Mouse (Mus musculus): ENCODE results near the gene Btbd9.

Gene Btbd9

DNA sequence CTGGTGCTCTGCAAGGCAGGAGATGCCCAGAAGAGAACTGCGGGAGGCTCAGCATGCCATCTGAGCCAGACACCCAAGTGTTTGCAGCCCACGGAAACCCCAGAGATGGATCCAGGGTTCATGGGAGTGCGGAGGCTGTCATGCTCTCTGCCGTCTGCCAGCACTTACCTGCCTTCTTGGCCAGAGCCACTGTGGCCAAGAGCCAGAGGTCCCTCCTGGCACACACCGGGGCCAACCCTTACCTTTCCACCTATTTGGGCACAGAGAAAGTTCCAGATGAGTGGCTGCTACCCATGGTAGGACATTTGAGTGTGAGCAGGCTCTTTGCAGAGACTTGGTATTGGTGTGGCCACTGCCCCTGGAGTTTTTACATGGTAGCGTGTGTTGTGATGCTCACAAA lies 365.4 kb downstream of the Btbd9 start:
- no peak for DNase-seq (ENCODE audit: low spot score in 2 of 2)

DNA sequence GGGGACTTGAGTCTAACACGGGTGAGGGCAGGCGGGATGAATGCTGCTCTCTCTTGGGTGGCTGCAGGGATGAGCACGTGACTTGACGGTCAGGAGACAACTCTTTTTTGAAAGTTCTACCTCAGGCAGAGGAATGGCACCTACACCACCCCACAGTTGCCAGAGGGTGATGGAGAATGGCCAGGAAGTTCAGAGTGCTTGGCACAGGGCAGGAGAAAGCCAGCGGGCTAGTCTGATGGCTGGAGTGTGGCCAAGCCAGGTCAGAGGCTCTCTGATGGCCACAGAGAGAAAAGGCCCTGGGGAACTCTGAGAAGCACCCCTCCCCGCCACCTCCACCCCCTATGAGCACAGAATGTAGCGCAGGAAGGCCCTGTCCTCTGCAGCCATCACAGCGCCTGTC lies 366.0 kb downstream of the Btbd9 start:
- no peak for DNase-seq (ENCODE audit: low spot score in 2 of 2)

DNA sequence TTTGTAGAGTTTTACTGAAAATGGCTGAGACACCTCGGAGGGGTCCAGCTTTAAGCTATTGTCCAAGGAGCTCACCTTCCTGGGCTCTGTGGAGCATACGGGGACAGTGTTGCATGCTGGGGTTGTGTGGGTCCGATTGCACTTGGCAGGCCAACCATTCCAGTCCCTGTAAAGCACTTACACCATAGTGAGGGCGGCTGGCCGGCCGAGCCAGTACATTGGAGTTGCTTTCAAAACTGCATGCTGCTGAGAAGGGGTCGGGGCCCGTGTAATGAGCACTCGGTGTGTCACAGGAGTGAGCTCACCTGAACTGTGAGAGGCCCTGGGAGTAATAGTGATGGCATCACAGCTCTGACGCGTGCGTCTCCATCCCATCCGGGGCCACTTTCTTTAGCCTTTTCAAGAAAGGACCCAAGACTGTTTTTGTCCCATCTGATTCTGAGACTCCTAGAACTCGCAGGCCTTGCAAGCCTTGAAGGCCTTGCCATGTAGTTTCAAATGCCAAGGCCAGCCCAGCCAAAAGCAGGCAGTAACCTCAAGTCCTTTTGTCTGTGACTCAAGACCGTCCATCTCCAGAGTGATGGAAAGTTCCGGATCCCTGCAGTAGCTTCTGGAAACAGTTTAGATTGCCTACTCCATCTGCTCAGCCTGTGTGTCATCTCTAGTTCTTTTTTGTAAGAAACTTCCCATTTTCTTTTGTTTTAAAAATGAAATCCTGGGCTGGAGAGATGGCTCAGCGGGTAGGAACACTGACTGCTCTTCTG lies 371.0 kb downstream of the Btbd9 start:
- DNase-seq (ENCODE audit: low spot score in 2 of 2): no peak

DNA sequence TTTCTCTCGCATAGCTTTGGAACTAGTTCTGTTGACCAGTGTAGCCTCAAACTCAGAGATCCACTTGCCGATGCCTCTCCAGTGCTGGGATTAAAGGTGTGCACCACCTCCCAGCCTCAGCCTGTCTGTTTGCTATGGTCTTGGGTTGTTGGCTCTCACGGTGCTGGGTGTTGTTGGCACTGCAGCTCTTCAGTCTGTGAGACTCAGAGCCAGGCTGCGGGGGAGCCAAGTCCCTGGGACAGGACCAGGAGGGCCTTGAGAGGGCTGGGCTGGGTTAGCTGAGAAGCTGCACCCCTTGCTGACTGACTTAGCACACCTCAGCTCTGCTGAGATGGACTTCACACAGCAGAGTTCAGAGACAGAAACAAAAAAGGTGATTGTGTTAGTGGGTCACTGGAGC lies 376.0 kb downstream of the Btbd9 start:
- DNase-seq (ENCODE audit: low spot score in 2 of 2): no peak

DNA sequence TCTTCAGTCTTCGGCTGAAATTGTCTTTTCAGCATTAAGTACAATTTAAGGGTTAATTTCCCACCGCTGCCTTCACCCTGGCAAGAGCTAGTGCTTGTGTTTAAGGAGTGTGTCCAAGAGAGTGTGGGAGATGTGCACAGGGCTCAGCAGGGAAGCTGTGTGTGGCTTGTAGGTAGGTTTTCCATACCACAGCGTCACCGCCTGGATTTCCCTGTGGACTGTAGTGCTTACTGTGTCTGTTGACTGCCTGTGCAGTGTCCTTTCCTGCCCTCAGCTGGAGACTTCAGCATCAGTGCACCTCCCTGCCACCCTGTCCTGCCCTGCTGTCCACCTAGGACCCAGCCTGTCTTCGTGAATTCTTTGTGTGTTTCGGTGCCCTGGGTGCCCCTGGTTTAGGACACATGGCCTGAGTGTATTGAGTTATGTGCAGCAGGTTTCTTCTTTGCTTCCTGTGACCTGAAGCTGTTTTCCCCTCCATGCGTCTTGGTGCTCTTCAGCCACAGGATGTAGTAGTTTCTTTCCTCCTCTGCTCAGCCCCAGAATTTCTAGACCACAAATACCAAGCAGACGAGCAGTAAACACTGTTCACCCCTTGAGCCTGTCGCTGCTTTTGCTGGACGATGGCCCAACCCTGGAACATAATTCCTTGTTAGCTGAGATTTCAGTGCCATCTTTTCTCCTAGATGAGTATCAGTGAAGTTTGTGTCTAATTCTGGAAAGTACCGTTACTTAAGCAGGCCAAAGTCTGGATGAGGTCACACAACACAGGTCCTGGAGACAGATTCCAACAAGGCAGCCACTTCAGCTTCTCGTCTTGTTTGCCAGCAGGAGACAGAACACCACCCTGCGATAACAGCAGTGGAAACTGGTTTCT lies 376.7 kb downstream of the Btbd9 start:
- DNase-seq (ENCODE audit: low spot score in 2 of 2): no peak

DNA sequence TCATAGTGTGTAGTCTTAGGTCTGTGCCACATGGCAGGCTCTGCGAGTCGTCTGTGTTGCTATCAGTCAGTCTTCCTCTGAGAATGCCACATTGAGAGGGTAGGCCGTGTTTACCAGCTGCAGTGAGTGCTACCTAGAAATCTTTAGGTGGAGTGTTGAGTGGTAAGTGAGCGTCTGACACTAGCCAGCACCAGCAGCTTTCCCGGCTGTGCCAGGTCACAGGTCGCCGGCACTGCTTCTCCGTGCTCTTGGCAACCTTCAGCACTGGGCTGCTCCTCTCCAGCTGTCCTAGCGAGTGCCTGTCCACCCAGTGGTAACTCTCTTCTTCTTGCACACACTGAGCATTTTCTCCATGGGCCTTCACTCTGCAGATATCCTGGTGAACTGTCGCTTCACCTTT lies 377.9 kb downstream of the Btbd9 start:
- DNase-seq (ENCODE audit: low spot score in 2 of 2): no peak

DNA sequence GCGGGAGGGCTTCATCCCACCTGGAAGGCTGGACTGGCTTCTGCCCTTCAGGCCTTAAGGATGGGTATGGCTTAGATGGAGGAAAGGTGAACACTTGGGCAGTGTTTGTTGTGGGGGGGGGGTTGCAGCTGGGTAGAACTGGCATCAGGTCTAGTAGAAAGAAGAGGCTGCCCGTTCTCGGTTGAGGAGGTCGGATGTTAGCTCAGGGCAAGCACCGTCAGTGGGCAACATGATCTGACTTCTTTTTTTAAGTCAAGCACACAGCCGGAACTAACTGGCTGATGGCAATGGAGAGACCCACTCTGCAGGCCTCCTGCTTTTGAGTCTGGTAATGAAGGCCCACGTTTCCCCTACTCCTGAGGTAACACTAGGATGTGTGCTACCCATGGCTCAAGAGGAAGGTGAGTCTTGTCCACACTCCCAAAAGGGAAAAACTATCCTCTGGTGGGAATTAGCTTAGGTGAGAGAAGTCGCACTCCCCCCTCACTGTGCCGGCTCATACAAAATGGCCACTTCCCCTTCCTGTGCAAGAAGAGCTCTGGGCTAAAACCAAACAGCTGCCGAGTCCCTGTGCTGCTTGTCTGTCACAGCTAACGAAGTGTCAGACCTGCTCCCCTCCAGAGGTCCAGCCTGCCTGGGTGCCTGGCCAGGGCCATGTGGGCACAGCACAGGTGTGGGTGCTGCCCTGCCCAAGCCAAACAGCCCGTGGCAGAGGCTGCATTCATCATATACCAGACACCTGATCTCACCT lies 378.8 kb downstream of the Btbd9 start:
- DNase-seq (ENCODE audit: low spot score in 2 of 2): no peak

DNA sequence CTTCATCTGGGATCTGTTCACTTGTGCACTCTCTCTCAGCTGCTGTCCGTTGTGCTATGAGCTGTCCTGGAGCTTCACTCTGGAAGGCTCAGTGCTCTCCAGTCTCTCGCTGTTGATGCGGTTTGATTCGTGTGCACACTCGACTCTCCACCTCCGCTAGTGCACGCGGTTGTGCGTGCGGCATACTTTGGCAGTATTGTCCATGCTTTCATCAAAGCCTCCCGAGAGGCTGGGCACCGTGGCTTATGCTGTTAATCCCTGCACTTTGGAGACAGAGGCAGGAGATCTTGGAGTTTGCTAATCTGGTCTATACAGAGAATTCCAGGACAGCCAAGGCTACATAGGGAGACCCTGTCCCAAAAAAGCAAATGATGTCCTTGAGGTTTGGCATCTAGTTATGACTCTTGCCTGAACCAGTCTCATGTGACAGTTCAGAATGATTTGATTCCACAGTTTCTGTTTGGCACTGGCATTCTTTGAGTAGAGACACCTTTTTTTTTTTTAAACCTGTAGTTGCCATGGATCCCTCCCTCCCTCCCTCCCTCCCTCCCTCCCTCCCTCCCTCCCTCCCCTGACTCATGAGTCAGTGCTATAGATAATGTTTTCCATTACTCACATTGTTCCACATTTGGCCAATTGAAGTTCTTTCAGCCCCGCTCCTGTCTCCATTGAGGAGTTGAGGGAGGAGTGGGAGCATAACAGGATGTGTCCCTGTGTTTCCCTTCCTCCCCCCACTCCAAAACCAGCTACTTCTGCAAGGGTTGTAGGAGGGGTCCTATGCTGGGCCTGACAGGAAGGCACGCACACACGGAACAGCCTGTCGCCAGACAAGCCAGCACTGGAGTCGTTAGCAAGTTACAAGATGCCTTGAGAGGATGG lies 379.6 kb downstream of the Btbd9 start:
- DNase-seq (ENCODE audit: low spot score in 2 of 2): peak in 1 of 2 experiments; percentile 24

DNA sequence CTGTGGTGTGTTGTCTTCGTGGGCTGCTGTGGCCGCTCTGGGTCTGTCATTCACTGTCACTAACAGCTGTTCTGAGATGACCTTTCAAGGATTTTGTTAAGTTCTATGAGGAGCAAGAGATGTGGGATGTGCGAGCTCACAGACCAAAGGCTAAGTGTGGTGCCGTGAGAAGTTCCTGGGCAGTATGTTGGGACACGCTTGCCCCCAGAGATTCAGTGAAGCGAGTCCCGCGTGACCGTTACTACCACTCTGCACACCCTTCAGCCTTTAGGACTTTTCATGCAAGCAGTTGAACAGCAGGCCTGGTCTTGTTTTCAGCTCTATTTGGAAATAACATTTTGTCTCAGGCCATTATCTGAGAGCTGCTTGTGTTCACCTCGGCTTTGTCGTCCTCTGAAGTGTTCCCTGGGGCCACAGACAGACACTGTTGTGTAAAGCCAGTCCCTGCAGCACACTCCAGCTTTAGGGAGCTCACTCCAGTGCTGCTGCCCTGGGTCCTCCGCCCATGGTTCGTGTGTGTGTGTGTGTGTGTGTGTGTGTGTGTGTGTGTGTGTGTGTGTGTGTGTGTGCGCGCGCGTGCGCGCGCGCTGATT lies 380.6 kb downstream of the Btbd9 start:
- DNase-seq (ENCODE audit: low spot score in 2 of 2): no peak

DNA sequence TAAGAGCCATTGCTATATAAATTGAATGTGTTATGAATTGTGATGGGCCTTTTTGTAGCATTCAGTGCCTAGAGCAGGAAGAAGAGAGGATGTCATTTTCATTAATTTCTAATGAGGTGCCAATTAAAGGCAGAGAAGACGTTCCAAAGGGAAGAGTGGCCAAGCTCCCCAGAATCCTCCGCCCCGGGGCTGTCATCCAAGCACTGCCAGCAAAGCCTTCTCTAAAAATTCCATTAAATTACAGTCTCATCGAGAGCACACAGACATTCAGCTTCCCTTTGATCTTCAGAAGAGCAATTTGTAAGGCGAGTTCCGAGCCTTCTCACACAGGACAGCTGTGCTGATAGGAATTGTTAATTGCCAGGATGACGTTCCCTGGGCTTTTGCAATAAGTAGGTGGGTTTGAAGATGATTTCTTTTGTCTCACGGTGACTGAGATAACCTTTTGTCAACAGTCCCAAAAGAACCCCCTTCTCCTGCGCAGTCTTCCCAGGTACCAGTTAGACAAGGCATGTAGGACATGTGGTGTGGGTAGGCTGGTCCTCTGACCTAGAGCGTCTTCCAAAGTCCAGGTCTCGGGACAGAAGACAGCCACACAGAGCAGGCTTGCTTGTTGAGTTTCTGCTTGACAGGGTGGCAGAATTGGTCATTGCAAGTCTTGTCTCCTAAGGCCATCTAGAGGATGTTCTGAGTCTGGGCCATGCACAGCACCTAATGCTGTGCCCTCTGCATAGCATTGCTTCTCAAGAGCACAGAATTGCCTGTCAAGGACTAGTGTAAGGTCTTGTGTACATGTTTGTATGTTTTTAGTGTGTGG lies 381.5 kb downstream of the Btbd9 start:
- DNase-seq (ENCODE audit: low spot score in 2 of 2): peak in 1 of 2 experiments; percentile 17

DNA sequence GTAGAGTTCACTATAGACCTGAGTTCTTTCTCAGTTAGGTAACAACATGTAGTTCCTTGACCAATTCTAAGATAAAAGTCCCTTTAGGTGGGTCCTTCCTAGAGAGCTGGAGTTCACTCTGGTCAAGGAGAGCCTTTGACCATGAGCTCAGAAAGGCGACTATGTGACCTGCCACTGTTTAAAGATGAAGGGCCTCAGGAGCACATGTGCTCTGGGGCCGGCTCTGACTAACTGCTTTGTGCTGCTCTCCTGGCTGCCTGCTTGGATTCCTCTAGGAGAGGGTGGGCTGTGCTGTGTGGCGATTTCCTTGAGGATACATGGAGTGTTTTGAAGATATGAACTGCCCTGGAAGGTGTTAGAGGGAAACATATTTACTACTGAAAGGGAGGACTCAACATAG lies 382.2 kb downstream of the Btbd9 start:
- DNase-seq (ENCODE audit: low spot score in 2 of 2): peak in 1 of 2 experiments; percentile 3

DNA sequence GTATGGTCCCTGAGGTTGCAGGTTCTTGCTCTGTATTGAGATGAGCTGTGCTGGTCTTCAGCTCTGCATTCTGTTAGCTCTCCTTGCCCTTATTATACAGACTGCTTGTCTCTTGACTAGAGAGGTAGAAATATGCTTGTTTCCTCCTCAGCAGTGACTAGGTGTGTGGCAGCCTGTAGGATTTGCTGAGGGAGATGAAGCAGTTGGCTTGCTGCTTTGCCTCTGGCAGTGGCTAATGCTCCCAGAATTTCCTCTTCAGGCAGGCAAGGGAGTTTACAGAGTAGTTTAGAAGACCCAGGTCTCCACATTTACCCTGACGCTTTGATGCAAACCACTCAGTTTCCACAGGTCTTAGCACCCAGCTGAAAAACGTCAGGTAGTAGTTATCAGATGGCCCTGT lies 382.7 kb downstream of the Btbd9 start:
- DNase-seq (ENCODE audit: low spot score in 2 of 2): peak; percentile 2 to 7

DNA sequence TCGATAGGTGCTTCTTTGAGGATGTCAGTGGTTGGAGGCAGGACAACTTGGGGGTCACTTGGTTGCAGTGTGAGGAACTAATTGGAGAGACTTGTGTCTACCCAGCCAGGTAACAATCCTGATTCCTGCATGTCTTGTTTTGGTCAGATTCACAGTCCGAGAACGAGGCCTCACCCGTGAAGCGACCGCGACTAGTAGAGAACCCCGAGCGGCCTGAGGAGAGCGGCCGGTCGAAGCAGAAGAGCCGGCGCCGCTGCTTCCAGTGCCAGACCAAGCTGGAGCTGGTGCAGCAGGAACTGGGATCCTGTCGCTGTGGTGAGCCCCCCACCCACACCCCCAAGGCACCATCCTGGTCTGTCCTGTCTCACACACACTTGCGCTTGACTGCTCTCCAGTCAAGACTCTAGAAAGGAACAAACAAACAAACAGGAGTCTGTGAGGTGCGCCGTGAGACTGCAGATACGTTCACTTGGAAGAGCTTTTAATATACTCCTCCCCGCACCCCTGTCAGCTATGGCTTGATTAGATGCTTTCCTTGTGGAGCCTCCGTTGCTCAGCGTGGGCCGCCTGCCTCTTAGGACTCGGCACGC lies 383.8 kb downstream of the Btbd9 start:
- peak in 1 of 2 experiments; percentile 27 for DNase-seq (ENCODE audit: low spot score in 2 of 2)

DNA sequence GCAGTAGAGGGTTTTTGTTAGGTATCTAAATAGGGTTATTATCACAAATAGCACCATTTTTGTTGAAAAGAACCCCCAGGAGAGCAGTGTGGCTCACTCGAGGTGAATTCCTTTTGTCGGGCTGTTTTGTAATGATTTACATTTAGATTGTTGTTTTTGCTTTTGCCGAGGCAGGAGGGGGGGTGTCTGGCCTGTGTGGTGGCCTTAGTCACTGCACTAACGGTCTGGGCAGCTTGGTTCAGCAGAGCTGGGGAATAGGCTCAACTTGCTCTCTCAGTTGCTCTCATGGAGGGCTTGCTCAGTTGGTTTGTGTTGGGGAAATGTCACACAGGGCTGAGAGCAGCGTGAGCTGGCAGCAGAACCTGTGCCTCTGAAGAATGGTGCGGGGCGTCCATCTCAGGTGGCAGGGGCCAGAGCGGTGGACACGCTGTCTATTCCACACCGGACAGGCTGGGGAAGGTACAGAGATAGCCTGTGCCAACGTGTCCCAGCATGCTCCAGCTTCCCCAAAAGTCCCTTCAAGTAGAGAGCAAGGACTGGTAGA lies 385.1 kb downstream of the Btbd9 start:
- peak in 1 of 2 experiments; percentile 0 for DNase-seq (ENCODE audit: low spot score in 2 of 2)

DNA sequence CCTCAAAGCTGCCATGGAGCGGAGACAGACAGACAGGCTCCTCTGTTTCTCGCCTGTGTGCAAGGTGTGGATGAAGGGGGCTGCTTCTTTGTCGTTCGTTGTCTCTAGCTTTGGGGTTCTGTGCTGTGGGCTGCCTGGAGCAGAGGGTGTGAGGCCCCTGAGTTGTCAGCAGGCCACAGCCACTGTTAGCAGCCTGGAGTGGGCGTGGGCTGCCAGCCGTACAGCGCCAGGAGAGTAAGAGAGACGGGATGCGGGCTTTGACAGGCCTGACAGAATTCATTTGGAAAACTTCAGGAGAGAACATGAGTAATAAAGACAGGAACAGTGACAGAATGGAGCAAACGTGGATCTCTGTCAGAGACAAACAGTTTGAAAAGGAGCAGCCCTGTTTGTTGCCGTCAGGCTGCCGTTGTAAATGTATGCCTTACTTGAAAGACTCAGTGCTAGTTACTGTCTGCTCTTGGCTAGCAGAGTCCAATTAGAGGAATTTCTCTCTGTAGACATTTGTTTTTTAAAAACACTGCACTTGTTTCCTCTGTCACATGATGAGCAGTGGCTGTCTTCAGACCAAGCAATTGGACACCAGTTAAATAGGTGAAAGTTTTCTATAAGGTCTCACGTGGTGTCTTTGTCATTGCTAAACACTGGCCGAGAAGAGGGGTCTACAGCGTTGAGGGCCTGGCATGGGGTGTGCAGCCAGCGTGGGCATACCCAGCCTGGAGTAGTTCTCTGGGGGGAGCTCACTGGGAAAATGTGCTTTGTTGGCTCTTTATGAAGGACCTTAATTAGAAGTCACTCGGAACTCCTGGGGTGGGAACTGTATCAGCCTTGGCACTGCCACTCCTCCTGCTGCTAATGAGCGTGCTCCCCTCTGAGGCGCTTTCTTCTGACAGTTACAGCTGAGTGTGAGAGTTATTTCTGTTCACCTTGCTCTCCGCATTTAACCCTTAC lies 388.0 kb downstream of the Btbd9 start:
- peak in 1 of 2 experiments; percentile 38 for DNase-seq (ENCODE audit: low spot score in 2 of 2)

DNA sequence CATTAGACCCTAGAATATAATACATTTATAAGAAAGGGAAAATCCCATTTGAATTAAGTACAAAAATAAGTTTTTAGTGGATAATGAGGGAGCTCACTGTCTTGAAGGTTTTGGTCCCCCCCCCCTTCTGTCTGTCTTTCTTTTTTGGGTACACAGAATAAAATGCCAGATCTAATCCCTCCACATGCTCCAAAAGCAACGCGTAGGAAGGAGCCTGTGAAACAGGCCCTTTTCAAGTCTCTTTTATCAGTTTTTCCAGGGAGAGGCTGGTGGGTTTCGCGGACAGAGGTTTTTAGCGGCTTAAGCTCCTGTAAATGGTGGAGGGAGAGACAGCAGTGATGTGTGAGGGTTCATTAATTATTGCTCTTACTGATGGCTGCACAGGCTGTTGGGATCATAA lies 388.7 kb downstream of the Btbd9 start:
- DNase-seq (ENCODE audit: low spot score in 2 of 2): no peak

DNA sequence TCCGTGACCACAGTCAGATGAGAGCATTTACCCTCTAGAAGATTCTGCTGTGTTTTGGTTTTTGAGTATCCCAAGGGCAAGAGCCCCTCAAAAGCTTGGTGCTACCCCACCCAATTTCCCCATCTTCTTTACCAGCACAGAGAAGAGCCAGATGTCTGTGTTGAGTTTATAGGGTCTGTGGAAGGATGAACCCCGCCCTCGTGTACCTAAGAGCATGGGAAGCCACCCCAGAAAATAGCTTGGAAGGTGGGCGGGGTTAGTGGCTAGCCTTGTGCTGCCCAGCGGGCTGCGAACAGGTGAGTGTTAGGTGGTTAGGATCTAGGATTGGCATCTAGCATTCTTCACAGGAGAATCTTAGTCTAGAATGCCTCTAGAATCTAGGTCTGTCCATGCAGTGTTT lies 389.1 kb downstream of the Btbd9 start:
- DNase-seq (ENCODE audit: low spot score in 2 of 2): no peak

DNA sequence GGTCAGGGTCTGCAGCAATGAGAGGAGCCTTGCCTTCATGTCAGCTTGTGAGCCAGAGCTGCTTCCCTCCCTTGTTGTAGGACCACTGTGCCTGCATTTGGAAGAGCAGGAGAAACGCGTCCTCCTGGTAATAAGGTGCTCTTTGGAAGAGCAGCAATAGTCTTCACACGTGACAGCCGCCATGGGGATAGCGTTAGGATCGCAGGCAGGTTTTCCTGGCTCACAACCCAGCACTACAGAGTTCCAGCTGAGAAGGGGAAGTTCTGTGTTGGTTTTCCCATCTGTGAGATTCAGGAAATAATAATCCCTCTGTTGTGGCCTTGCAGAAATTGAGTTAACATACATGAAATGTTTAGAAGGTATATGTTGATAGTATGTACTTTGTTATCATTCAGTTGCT lies 392.7 kb downstream of the Btbd9 start:
- no peak for DNase-seq (ENCODE audit: low spot score in 2 of 2)
